Mouse (Mus musculus): ENCODE measurements at regions not wholly inside any gene's neighbourhood (a gene's known extent, or its start where the extent isn't known, plus 50 kb on each side); places are given as distances from the start of the nearest gene placed in this dataset.

DNA sequence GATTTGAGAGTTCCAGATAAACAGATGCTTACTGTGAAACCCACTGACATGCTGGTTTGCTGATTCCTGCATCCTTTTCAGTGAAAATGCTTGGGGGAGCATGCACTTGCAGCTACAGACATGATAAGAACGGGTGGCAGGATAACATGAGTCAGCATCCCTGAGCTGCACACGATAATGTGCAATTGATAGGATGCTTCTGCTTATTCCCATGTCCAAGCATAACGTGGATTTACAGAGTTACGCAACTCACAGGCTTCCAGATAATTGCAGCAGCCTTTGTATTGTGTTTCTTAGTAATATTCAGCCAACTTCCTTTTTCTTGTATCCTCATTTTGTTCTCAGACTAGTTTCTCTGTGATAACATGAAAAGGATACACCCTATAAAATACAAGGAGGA lies 245.7 kb downstream of the Flrt2 start:
- DNase-seq (ENCODE audit: low spot score) = no peak

DNA sequence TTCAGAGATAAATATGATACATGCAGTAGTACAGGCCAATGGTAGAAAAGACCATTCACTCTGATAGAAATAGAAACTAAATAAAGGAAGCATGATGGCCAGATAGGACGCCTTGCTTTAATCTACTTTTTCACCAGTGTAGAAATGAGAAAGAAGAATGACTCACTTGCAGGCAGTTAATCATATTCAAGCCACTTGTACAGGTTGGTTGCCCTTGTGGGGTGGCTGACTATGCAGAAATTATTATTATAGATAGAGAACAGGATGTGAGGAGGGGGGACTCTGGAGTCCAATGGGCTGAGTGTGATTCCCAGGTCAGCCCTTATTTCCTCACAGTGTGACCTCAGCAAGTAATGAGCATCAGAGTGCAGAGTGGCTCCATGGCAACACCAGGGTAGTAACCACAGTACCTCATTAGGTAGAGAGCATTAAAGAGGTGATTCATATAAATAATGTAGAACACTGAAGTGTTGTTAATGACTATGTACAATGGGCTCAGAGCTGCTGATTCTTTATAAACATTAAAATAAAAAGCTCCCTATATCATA lies 248.5 kb downstream of the Flrt2 start:
- DNase-seq (ENCODE audit: low spot score) = no peak

GRCm38 (mm10) chr12:95959786-95960504 lies 267.9 kb downstream of the Flrt2 start:
- no peak for DNase-seq (ENCODE audit: low spot score)

- DNase-seq (ENCODE audit: low spot score) = no peak
Measured at GRCm38 (mm10) chr12:95960505-95960871, 268.5 kb downstream of the Flrt2 start.

GRCm38 (mm10) chr12:95962817-95963216 lies 270.8 kb downstream of the Flrt2 start:
- DNase-seq (ENCODE audit: low spot score) = no peak

DNA sequence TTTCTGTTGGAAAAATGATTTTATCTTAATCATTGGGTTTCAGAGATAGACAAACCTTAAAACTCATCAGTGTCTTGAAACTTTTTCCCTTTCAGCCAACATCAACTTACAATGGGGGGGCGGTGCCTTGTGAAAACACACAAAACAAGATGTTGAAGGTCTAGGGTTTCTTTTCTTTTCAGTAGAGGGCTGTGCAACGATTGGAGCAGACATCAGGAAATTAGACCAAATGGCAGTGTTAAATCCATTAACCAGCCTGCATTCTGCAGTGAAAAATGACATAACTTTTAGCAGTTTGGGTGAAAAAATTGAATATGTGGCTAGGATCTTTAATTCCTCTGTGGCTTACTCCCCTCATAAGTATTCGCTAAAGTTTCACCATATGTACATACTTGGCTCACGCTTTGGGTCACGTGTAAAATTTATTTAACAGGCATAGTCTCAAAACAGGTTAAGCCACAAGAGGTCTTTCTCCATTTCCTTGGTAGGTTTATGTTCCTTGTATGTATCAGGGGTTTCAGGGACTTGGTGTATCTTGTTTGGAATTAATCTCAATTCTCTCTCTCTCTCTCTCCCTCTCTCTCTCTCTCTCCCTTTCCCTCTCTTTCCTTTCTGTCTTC lies 296.8 kb downstream of the Flrt2 start:
- no peak for DNase-seq (ENCODE audit: low spot score)

GRCm38 (mm10) chr12:95994963-95995362 lies 302.9 kb downstream of the Flrt2 start:
- DNase-seq (ENCODE audit: low spot score) = no peak

- no peak for DNase-seq (ENCODE audit: low spot score)
Measured at GRCm38 (mm10) chr12:96030180-96030579, 338.2 kb downstream of the Flrt2 start.

DNA sequence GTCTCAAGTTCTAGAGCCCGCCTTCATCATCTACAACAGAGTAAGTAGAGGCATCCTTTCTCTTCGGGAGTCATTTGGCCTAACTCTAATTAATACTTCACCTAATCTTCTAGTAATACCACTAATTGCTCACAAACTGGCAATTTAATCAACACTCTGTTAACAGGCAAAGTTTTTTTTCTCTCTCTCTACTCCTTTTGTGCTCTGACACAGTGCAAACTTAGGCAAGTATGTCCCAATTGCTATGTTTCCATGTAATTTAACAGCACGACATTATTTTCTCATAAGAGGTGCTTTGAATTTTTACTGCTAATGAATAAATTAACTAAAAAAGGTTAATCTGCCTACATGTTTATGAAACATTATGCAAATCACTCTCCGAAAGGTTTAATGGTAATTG lies 383.3 kb downstream of the Flrt2 start:
- no peak for DNase-seq (ENCODE audit: low spot score)

- no peak for DNase-seq (ENCODE audit: low spot score)
Measured at GRCm38 (mm10) chr12:96090995-96091394, 399.0 kb downstream of the Flrt2 start.

- no peak for DNase-seq (ENCODE audit: low spot score)
Measured at GRCm38 (mm10) chr12:96106254-96106653, 414.2 kb downstream of the Flrt2 start.

- no peak for DNase-seq (ENCODE audit: low spot score)
Measured at GRCm38 (mm10) chr12:96114727-96115379, 422.8 kb downstream of the Flrt2 start.

- no peak for DNase-seq (ENCODE audit: low spot score)
Measured at GRCm38 (mm10) chr12:96117553-96117952, 425.5 kb downstream of the Flrt2 start.

DNA sequence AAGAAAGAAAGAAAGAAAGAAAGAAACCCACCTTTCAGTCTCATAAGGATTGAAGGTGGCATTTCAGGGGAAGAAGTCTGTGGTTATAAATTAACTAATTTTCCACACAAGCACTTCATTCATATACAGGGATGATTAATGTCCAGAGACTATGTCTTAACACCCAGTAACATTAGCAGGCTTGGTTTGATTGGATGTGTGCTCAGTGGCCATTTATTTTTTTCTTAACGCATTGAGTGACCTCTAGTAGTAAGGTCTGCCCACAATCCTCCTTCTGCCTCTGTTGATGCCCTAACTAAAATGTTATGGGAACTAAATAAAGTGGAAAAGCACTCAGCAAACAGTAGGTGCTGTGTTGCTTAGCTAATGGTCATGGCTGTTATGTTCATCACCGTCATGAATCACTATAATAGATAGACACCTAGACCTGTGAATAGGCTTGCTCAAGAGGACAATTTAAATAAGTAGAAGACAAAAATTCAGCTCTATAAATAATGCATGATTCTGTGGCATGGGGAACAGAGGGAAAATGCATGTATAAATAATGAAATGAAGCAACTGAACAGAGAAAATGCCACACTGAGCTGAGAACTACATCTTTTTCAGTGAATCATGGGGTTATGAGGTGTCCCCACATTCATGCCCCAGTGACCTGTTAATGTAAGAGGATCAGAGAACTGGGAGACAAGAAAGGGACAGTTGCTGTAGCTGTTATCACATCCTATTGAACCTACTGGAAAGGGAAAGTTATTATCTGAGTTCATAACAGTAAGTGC lies 432.3 kb downstream of the Flrt2 start:
- no peak for DNase-seq (ENCODE audit: low spot score)

- DNase-seq (ENCODE audit: low spot score) = no peak
Measured at GRCm38 (mm10) chr12:96129870-96130454, 437.9 kb downstream of the Flrt2 start.

GRCm38 (mm10) chr12:96130796-96131512 lies 438.9 kb downstream of the Flrt2 start:
- no peak for DNase-seq (ENCODE audit: low spot score)

GRCm38 (mm10) chr12:96134136-96134535 lies 442.1 kb downstream of the Flrt2 start:
- DNase-seq (ENCODE audit: low spot score) = no peak

DNA sequence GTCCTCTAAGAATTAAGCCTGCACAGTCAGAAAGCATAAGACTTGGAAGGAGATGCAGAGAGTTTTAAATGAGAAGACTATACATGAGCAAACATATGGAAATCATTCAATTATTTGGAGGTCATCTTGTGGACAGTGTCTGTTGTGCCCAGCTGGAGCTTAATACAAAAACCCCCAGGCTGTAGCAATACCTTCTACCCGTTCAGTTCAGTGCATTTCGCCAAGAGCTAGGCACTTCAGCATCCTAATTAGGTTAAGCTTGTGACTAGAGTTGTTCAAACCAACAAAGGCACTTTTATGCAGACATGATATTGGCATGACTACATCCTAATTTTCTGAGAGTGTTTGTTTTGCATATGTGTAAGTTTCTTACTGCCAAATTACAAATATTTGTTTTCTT lies 449.7 kb downstream of the Flrt2 start:
- DNase-seq (ENCODE audit: low spot score) = no peak

DNA sequence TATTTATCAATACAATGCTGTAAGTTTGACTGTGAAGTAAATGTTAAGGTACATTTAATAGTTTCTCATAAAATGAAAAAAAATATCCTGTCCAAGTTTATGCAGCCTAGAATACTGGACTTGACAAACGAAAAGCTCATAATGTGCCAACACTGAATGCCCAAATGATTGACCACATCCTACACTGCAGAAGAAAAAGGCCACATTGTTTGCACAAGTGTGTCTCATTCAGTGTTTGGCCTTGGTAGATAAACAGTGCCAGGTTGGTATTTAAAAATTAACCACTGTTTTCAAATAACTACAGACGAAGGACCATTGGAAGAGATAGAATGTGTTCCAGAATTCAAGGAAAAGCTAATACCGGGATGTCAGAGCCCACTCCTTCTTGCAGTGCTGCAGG lies 462.1 kb downstream of the Flrt2 start:
- DNase-seq (ENCODE audit: low spot score) = no peak

- no peak for DNase-seq (ENCODE audit: low spot score)
Measured at GRCm38 (mm10) chr12:96167551-96167950, 475.5 kb downstream of the Flrt2 start.

DNA sequence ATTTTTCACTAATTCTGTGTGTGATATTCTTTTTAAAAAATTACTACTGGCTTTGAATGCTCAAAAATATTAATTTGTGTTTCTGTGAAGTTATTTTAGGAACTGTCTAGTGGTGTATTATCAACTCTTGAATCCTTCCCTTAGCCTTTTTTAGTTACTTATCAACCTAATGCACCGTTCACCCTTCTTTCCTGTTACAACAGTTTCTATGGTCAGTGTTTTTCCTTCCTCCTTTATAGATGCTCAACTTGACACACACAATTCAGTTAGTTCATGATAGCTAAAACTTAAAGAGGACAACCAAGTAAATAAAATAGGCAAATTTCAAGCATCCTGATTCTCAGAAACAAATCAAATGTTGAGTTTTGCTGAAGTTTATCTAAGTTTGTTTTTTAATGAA lies 506.9 kb downstream of the Flrt2 start:
- DNase-seq (ENCODE audit: low spot score) = no peak
